Mouse (Mus musculus) embryo, embryonic 11 days (tissue): Measurements from ENCODE around the gene Myod1.

Source experiments
- DNase-seq: peaks from one replicate; pipeline ENCODE4 v3.0.0-alpha.2; 2015

The Myod1 gene

GRCm38 (mm10) chr7:46376172-46377007, at the start of gene Myod1:
TSS of gene Myod1 (plus strand) at chr7:46376474.
- DNase-seq = peak; percentile 30

DNA sequence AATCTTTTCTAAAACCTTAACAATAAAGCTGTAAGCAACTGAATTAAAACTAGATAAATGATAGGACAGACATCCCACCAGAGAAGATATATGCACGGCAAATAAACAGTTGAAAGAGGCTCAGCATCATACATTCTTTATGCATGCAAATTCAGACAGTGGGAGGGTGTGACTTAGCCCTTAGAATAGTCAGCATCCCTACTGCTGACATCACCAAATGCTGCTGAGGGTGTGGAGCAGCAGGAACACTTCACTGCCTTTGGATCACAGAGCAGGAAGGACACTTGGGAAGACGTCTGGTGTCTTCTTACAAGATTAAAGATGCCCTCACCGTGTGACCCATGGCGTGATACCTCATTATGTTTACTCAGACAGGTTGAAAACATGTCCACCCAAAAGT, 48.4 kb upstream of the Myod1 start:
- no peak for DNase-seq

DNA sequence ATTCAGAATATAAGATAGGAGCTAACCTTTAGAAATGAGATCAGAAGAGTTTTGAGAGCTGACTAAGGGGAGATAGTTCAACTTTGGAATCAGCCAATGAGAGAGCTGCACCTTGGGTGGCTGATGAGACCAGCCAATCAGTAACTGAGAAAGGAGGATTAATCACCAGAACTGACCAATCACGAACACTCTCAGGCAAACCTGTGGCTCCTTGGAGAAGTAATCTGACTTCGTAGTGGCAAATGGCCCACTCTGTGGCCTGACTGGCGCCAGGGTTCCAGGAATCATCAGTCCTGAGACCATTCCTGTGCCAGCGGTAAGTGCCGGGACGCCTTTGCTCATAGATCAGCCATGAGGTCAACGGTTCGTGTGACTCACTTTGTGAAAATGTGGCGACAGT, 38.9 kb upstream of the Myod1 start:
- no peak for DNase-seq

DNA sequence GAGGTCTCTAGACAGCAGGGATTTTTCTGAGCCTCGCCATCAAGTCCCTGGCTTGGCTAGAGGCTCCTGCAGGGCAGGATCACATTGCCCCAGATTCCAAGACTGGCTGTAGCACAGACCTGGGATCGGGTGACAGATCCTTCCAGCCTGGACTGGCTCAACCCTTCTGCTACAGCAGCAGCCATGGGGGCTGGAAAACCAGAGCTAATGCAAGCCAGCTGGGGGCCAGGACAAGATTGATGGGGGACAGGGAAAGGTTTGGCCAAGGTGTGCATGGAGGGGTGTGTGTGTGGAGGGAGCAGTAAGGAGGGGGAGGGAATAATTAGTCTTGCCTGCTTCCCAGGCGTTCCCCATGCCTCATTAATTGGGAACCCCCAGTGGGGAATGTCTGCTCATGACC, 36.5 kb upstream of the Myod1 start:
- peak; percentile 61 for DNase-seq

DNA sequence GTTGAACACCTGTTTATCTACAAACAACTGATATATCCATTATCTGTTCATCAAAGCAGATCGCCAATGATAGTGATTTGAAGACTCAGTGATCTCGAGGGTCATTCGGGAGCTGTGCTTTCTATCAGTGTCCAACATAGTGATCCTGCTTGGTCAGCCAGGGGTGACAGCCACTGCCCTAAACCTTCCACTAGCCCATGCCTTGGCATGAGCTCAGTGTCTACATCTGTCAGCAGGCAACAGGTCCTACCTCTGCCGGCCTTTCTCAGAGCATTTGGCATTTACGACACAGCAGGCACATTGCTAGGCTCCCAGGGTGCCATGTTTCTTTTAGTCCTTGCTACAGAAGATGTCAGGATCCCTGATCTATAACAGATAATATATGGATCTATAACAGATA, 36.0 kb upstream of the Myod1 start:
- DNase-seq = no peak

DNA sequence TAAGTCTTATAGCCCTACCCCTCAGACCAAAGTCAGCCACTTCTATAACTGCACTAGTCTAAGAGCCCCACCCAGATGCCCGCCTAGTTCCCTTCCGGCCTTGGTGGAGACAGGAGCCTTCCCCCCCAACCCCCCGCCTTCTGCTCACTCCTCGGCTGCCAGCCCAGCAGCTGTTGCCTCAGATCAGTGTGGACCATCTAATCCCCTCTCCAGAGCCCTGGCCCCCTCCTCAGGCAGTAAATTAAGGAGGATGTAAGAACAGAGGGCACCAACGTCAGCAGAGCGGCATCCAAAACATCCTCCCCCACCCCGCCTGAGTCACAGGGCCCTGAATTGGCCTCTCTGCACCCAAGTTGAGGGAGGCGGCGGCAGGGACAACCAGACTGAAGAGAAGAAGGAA, 34.8 kb upstream of the Myod1 start:
- no peak for DNase-seq

GRCm38 (mm10) chr7:46347692-46348091, 28.6 kb upstream of the Myod1 start:
- peak; percentile 34 for DNase-seq

DNA sequence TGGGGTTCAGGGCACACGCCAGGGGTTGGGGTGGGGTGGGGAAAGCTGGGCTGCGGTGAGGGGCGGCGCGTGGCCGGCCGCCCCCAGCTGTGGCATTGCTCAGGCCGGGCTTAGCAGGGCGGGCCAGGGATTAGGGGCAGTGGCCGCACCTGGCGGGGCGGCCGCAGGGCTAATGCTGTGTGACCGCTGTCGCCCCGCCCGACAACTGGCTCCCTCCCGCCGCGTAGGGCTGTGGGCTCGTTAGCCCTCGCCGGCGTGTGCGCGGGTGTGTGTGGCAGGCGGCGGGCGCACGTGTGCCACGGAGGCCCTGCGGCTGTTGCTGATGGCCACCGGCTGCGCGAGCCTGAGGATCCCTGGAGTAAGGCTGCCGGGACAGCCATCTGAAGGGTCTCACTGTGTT, 27.5 kb upstream of the Myod1 start:
- peak; percentile 40 for DNase-seq

DNA sequence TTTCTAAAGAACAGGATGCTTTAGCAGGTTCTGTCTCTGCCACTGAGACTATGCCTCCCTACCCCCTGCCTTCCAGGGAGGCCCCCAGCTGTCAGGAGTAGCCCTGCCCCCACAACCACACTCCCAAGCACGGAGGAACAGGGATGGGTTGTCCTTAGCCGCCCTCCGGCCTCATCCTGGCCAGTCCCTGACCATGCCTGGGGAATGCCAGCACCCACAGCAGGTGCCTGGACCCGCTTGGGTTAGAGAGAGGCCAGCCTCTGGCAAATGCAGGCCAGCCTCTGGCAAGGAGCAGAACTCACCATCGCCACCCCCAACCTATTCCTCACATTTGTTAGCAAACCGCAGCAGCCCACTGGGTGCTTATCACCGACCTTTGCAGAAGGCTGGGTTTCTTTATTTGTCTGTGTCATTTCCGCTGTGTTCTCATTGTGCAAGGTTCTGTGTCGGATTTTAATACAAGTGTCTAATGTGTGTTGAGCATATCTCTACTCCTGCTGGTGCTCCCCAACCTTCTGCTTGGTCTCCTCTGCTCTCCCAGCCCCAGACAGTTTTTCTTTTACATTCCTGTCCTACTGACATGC, 26.1 kb upstream of the Myod1 start:
- no peak for DNase-seq

DNA sequence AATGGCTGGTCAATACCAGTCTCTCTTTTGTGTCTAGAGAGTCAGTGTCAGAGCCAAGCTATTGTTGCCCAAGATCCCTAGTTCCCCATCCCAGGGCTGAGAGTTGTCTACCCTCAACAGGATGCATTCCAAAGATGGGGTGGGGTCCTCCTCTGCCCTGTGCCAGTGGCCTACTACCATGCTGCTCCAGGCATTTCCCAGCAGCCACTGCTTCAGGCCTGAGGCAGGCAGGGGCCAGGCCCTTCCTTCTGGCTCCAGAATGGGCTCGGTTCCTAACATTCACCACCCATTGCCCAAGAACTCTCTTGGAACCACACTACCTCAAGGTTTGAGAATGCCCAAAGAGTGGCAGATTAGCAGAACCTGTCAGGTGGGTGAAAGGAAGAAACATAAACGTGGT, 23.5 kb upstream of the Myod1 start:
- DNase-seq = no peak

- peak; percentile 10 for DNase-seq
Observed at GRCm38 (mm10) chr7:46353216-46353615, 23.1 kb upstream of the Myod1 start.

DNA sequence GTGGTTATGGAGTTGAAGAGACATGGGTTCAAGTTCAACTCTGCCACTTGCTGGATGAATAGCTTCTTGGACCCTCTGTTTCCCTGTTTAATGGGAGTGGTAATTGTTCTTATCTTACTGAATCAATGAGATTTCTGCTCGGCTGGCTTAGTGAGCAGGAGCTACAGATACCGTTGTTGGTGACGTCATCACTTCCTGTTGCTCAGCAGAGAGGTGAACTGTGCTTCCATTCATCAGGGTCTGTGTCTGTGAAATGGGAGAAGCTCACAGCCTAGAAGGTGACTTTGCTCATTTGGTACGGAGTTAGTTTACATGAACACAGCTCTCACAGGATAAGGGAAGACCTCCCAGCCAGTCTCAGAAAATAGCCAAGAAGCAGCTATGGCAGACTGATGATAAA, 22.4 kb upstream of the Myod1 start:
- no peak for DNase-seq

- no peak for DNase-seq
Observed at GRCm38 (mm10) chr7:46361776-46362175, 14.5 kb upstream of the Myod1 start.

DNA sequence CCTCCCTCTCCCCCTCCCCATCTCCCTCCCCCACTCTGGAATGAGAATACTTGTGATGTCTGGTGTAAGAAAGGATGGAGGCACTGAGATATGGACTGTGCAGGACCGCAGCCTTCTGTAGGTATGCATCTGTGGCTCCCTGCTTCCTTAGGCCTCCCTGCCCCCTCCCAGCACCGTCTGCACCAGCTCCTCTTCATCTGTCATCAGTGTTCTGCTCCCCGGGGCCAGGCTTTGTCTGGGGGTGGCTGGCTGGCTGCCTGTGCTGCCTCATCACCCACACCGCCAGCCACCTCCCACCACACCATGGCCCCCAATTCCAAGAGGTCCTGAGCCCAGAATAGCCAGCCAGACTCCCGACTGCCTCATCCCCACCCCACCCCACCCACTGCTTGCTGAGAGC, 12.1 kb upstream of the Myod1 start:
- no peak for DNase-seq

- DNase-seq = no peak
Observed at GRCm38 (mm10) chr7:46365810-46366209, 10.5 kb upstream of the Myod1 start.

GRCm38 (mm10) chr7:46371104-46371503, 5.2 kb upstream of the Myod1 start:
- DNase-seq = no peak

DNA sequence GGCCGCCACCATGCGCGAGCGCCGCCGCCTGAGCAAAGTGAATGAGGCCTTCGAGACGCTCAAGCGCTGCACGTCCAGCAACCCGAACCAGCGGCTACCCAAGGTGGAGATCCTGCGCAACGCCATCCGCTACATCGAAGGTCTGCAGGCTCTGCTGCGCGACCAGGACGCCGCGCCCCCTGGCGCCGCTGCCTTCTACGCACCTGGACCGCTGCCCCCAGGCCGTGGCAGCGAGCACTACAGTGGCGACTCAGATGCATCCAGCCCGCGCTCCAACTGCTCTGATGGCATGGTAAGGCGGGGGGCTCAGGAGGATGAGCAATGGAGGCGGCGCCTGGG, 703 bp downstream of the Myod1 start:
- peak; percentile 76 for DNase-seq

DNA sequence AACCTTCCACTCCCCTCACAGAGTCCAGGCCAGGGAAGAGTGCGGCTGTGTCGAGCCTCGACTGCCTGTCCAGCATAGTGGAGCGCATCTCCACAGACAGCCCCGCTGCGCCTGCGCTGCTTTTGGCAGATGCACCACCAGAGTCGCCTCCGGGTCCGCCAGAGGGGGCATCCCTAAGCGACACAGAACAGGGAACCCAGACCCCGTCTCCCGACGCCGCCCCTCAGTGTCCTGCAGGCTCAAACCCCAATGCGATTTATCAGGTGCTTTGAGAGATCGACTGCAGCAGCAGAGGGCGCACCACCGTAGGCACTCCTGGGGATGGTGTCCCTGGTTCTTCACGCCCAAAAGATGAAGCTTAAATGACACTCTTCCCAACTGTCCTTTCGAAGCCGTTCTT, 1.8 kb downstream of the Myod1 start:
- peak; percentile 43 for DNase-seq

- peak; percentile 58 for DNase-seq
Observed at GRCm38 (mm10) chr7:46378983-46379382, 2.7 kb downstream of the Myod1 start.

DNA sequence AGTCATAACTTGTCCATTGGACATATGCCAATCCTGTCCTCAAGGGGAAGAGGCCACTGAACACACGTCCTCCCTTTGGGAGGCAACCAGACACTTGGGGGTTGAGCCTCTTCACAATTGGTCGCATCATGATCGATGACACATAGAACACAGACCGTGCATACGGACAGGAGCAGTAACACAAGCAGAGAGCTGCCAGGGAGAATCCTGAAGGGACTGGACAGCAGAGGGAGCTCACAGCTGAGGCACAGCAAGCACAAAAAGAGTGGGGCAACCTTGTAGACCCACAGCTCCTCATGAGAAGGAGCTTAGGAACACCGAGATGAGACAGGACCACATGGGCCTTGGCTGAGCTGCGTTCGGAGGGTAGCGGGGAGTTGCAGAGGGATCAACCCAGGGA, 4.4 kb downstream of the Myod1 start:
- no peak for DNase-seq

- DNase-seq = no peak
Observed at GRCm38 (mm10) chr7:46387430-46387829, 11.2 kb downstream of the Myod1 start.

- DNase-seq = no peak
Observed at GRCm38 (mm10) chr7:46389456-46390085, 13.3 kb downstream of the Myod1 start.

- no peak for DNase-seq
Observed at GRCm38 (mm10) chr7:46390226-46390625, 14.0 kb downstream of the Myod1 start.

- DNase-seq = no peak
Observed at GRCm38 (mm10) chr7:46391701-46392100, 15.4 kb downstream of the Myod1 start.
